Mouse (Mus musculus) leukemia stem cell, adult 10-12 weeks (primary cell): ENCODE results near the gene Tsr3. TPM values are rescaled to one million over a fixed set of nuclear protein-coding genes. Genes with fewer than 3 reads are reported as not detected.

Experiments used
- polyA plus RNA-seq: library from polyadenylated mRNA; stranded (reverse); fragments of >175 nt; gene quantifications from 2 replicates; pipeline ENCODE4 v1.2.3, GENCODE M21; 2012; ENCODE audit warnings: low replicate concordance

Gene Tsr3
- polyA plus RNA-seq: 10.5 and 15.0 TPM in 2 replicates

GRCm38 (mm10) chr17:25239695-25240636, at the start of gene Tsr3, which contains the start of gene Gnptg:
TSS of gene Tsr3 (plus strand) at chr17:25240170.
TSS of gene Gnptg (minus strand) at chr17:25240124.

DNA sequence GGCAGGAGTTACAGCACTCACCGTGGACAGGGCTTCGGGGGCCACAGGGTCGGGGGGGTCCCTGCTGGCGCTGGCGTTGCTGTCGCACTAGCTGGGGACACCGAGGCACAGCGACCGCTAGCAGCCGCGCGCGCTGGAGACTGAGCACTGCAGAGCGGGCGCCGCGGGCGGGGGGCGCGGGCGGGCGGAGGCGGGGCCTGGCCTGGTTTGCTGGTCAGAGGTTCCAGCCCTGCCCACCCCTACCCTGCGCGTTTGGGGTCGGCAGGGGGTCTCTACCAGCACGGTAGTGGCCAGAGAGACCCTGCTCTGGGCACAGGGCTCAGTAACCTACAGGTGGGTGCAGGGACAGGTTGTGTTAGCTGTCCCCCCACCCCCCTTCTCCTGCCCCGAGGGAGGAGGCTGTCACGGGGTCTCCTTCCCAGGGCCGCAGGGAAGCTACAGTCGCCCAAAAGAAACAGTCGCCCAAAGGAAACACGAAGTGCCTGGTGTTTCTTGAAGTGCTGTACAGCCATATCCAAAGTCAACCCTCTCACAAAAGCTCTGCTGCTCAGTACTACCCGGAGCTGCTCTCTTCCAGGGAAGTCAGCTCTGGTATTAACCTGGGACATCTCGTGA, 16.3 kb downstream of the Tsr3 start, which contains the start of gene Baiap3:
Gene Baiap3 (minus strand): TSS at position 225 of the 615 bp plus-strand sequence.

GRCm38 (mm10) chr17:25274571-25275346, 34.8 kb downstream of the Tsr3 start, which contains the start of gene Ube2i:
TSS of gene Ube2i (minus strand) at chr17:25274622.

Other genes starting within 250 kb of the Tsr3 start
- gene Cramp1l, start 224.4 kb upstream of the Tsr3 start, polyA plus RNA-seq: 21.8 and 31.3 TPM in 2 replicates
- 6.6 and 11.9 TPM in 2 replicates for gene Ift140, start 224.1 kb upstream of the Tsr3 start, polyA plus RNA-seq
- gene Tmem204, start 156.6 kb upstream of the Tsr3 start, polyA plus RNA-seq: 0.61 and 0.64 TPM in 2 replicates
- 18.2 and 46.2 TPM in 2 replicates for gene Telo2, start 124.2 kb upstream of the Tsr3 start, polyA plus RNA-seq
- not detected in 2 replicates for gene Ptx4, start 119.4 kb upstream of the Tsr3 start, polyA plus RNA-seq
- gene Clcn7, start 106.8 kb upstream of the Tsr3 start, polyA plus RNA-seq: 27.7 and 32.4 TPM in 2 replicates
- not detected in 2 replicates for gene Ccdc154, start 77.7 kb upstream of the Tsr3 start, polyA plus RNA-seq
- gene Gm38655, start 64.7 kb upstream of the Tsr3 start, polyA plus RNA-seq: not detected in 2 replicates
- gene BC003965, start 55.6 kb upstream of the Tsr3 start, polyA plus RNA-seq: 43.9 and 71.2 TPM in 2 replicates
- gene Unkl, start 51.8 kb upstream of the Tsr3 start, polyA plus RNA-seq: 54.2 and 108 TPM in 2 replicates
- 3.7 and 11.8 TPM in 2 replicates for gene Gnptg, start within 50 bp of the Tsr3 start, polyA plus RNA-seq
- 0.28 and 0.75 TPM in 2 replicates for gene Baiap3, start 16.2 kb downstream of the Tsr3 start, polyA plus RNA-seq
- 152 and 183 TPM in 2 replicates for gene Ube2i, start 34.5 kb downstream of the Tsr3 start, polyA plus RNA-seq
- gene Prss34, start 58.2 kb downstream of the Tsr3 start, polyA plus RNA-seq: 0.39 TPM in 1 of 2 replicates, not detected in the other
- gene Prss28, start 68.5 kb downstream of the Tsr3 start, polyA plus RNA-seq: not detected in 2 replicates
- gene Prss29, start 78.5 kb downstream of the Tsr3 start, polyA plus RNA-seq: 0.60 and 0.61 TPM in 2 replicates
- 0.16 and 0.36 TPM in 2 replicates for gene Tpsab1, start 105.4 kb downstream of the Tsr3 start, polyA plus RNA-seq
- 0.93 and 1.2 TPM in 2 replicates for gene Tpsb2, start 126.1 kb downstream of the Tsr3 start, polyA plus RNA-seq
- not detected in 2 replicates for gene Tpsg1, start 129.1 kb downstream of the Tsr3 start, polyA plus RNA-seq
- 2.8 and 7.7 TPM in 2 replicates for gene Cacna1h, start 193.6 kb downstream of the Tsr3 start, polyA plus RNA-seq
- not detected in 2 replicates for gene Tekt4, start 214.4 kb downstream of the Tsr3 start, polyA plus RNA-seq